Mouse (Mus musculus) embryonic facial prominence, embryonic 10.5 days (tissue): ENCODE results near the gene Lmcd1. TPM values are rescaled to one million over a fixed set of nuclear protein-coding genes. Genes with fewer than 3 reads are reported as not detected.

Source experiments
- DNase-seq: peaks from one replicate; pipeline ENCODE4 v3.0.0-alpha.2; 2017; ENCODE audit warnings: low spot score
- H3K27ac ChIP-seq: fragments of 300-500 bp; sonication (generic); replicated peaks from 2 replicates; pipeline ENCODE4 v1.5.1; 2016; ENCODE audit warnings: mild to moderate bottlenecking
- H3K27me3 ChIP-seq: fragments of 300-500 bp; sonication (generic); replicated peaks from 2 replicates; pipeline ENCODE4 v1.6.1; 2016; ENCODE audit warnings: low read depth, mild to moderate bottlenecking; ENCODE audit not compliant: poor library complexity, severe bottlenecking
- H3K36me3 ChIP-seq: fragments of 300-500 bp; sonication (generic); replicated peaks from 2 replicates; pipeline ENCODE4 v1.6.1; 2016; ENCODE audit warnings: mild to moderate bottlenecking, moderate library complexity
- H3K4me1 ChIP-seq: fragments of 300-500 bp; sonication (generic); 2 replicates; pipeline ENCODE4 v1.6.1; 2016
- H3K4me3 ChIP-seq: fragments of 300-500 bp; sonication (generic); 2 replicates; pipeline ENCODE4 v1.5.1; 2016; ENCODE audit warnings: mild to moderate bottlenecking, moderate library complexity
- H3K9me3 ChIP-seq: fragments of 300-500 bp; sonication (generic); 2 replicates; pipeline ENCODE4 v1.6.1; 2016; ENCODE audit warnings: mild to moderate bottlenecking
- WGBS: fragments of 180-500 bp; shearing (Covaris S2); methylation state at CpG from one replicate; pipeline ENCODE4 v1.1.7; 2016; 5-methylcytosine and 5-hydroxymethylcytosine counted together
- polyA plus RNA-seq: library from polyadenylated mRNA; unstranded; fragments of >200 nt; fragmentation: Nextera tagmentation; extraction: Ambion mirVana; gene quantifications from 2 replicates; pipeline ENCODE4 v1.2.1, GENCODE M21; 2016

Lmcd1 gene
- polyA plus RNA-seq, 1 experiment from 2014 or later, result 2.2 TPM

- 76% methylated on average over 3 of the region's 3 CpGs for WGBS
- DNase-seq, result no peak
Observed at GRCm38 (mm10) chr6:112295269-112295668, 21.7 kb downstream of the Lmcd1 start.

GRCm38 (mm10) chr6:112300146-112300545 is 26.6 kb downstream of the Lmcd1 start:
- Histone ChIP-seq H3K27ac (no peak overlapping the region), H3K4me3 (no peak overlapping the region), H3K27me3 (no peaks in the 10 kb centered on the region), H3K4me1 (peaks cover 14% of the 10 kb centered on the region), H3K36me3 (no peaks in the 10 kb centered on the region), H3K9me3 (no peaks in the 10 kb centered on the region)
- WGBS, result 86% methylated on average over 7 of the region's 7 CpGs
- DNase-seq, result no peak

More at GRCm38 (mm10) chr6:112295269-112295668, 21.7 kb downstream of the Lmcd1 start:
- no peaks in the 10 kb centered on the region for H3K9me3 ChIP-seq
- no peaks in the 10 kb centered on the region for H3K27me3 ChIP-seq
- no peak overlapping the region for H3K27ac ChIP-seq
- no peaks in the 10 kb centered on the region for H3K36me3 ChIP-seq
- no peak overlapping the region for H3K4me3 ChIP-seq
- peaks cover 12% of the 10 kb centered on the region for H3K4me1 ChIP-seq

GRCm38 (mm10) chr6:112300633-112301032 is 27.1 kb downstream of the Lmcd1 start:
- no peaks in the 10 kb centered on the region for H3K9me3 ChIP-seq
- no peak for DNase-seq
- no peaks in the 10 kb centered on the region for H3K27me3 ChIP-seq
- no peak overlapping the region for H3K4me3 ChIP-seq
- no peak overlapping the region for H3K27ac ChIP-seq
- 92% methylated on average over 1 of the region's 1 CpGs for WGBS
- H3K36me3 ChIP-seq, result no peaks in the 10 kb centered on the region
- H3K4me1 ChIP-seq, result peaks cover 14% of the 10 kb centered on the region

GRCm38 (mm10) chr6:112302248-112302647 is 28.7 kb downstream of the Lmcd1 start:
- Histone ChIP-seq H3K36me3 (no peaks in the 10 kb centered on the region), H3K27me3 (no peaks in the 10 kb centered on the region), H3K9me3 (no peaks in the 10 kb centered on the region), H3K4me1 (peaks cover 14% of the 10 kb centered on the region), H3K27ac (no peak overlapping the region), H3K4me3 (no peak overlapping the region)
- WGBS, result 77% methylated on average over 7 of the region's 7 CpGs
- DNase-seq, result peak; percentile 33

GRCm38 (mm10) chr6:112302814-112303383 is 29.3 kb downstream of the Lmcd1 start:
- WGBS, result 82% methylated on average over 9 of the region's 9 CpGs
- no peak for DNase-seq
- H3K4me1 ChIP-seq, result peaks cover 14% of the 10 kb centered on the region

GRCm38 (mm10) chr6:112304751-112305150 is 31.2 kb downstream of the Lmcd1 start:
- no peak for DNase-seq
- Histone ChIP-seq H3K4me1 (peaks cover 14% of the 10 kb centered on the region), H3K27me3 (no peaks in the 10 kb centered on the region), H3K4me3 (no peak overlapping the region), H3K9me3 (no peaks in the 10 kb centered on the region), H3K27ac (no peak overlapping the region), H3K36me3 (no peaks in the 10 kb centered on the region)
- WGBS, result 80% methylated on average over 8 of the region's 8 CpGs

More at GRCm38 (mm10) chr6:112302814-112303383, 29.3 kb downstream of the Lmcd1 start:
- Histone ChIP-seq H3K36me3 (no peaks in the 10 kb centered on the region), H3K27me3 (no peaks in the 10 kb centered on the region), H3K9me3 (no peaks in the 10 kb centered on the region), H3K4me3 (no peak overlapping the region), H3K27ac (no peak overlapping the region)

- WGBS, result 83% methylated on average over 6 of the region's 6 CpGs
- Histone ChIP-seq H3K4me1 (peaks cover 7% of the 10 kb centered on the region; the same call in 1 of the 2 replicates), H3K36me3 (no peaks in the 10 kb centered on the region), H3K4me3 (no peak overlapping the region), H3K9me3 (no peaks in the 10 kb centered on the region), H3K27ac (no peak overlapping the region), H3K27me3 (no peaks in the 10 kb centered on the region)
- no peak for DNase-seq
Observed at GRCm38 (mm10) chr6:112309330-112309938, 35.9 kb downstream of the Lmcd1 start.

- H3K27me3 ChIP-seq, result no peaks in the 10 kb centered on the region
- no peak for DNase-seq
- WGBS, result 45% methylated on average over 4 of the region's 4 CpGs
- no peak overlapping the region for H3K4me3 ChIP-seq
- no peak overlapping the region for H3K27ac ChIP-seq
- H3K4me1 ChIP-seq, result peaks cover 5% of the 10 kb centered on the region; the same call in 1 of the 2 replicates
- H3K9me3 ChIP-seq, result no peaks in the 10 kb centered on the region
- no peaks in the 10 kb centered on the region for H3K36me3 ChIP-seq
Observed at GRCm38 (mm10) chr6:112311385-112311784, 37.8 kb downstream of the Lmcd1 start.

GRCm38 (mm10) chr6:112319449-112319848 is 45.9 kb downstream of the Lmcd1 start:
- Histone ChIP-seq H3K27me3 (no peaks in the 10 kb centered on the region), H3K9me3 (no peaks in the 10 kb centered on the region), H3K4me3 (no peak overlapping the region), H3K36me3 (no peaks in the 10 kb centered on the region), H3K27ac (no peak overlapping the region), H3K4me1 (no peaks in the 10 kb centered on the region)
- DNase-seq, result no peak
- 91% methylated on average over 4 of the region's 4 CpGs for WGBS

GRCm38 (mm10) chr6:112320679-112321078 is 47.1 kb downstream of the Lmcd1 start:
- H3K9me3 ChIP-seq, result no peaks in the 10 kb centered on the region
- H3K4me3 ChIP-seq, result no peak overlapping the region
- 44% methylated on average over 5 of the region's 5 CpGs for WGBS
- no peaks in the 10 kb centered on the region for H3K4me1 ChIP-seq
- no peaks in the 10 kb centered on the region for H3K27me3 ChIP-seq
- H3K27ac ChIP-seq, result no peak overlapping the region
- H3K36me3 ChIP-seq, result no peaks in the 10 kb centered on the region
- DNase-seq, result no peak

GRCm38 (mm10) chr6:112322916-112323315 is 49.4 kb downstream of the Lmcd1 start:
- H3K4me3 ChIP-seq, result no peak overlapping the region
- 88% methylated on average over 5 of the region's 5 CpGs for WGBS
- H3K27ac ChIP-seq, result no peak overlapping the region
- H3K36me3 ChIP-seq, result no peaks in the 10 kb centered on the region
- no peaks in the 10 kb centered on the region for H3K4me1 ChIP-seq
- no peaks in the 10 kb centered on the region for H3K27me3 ChIP-seq
- DNase-seq, result no peak
- H3K9me3 ChIP-seq, result no peaks in the 10 kb centered on the region

- Histone ChIP-seq H3K36me3 (no peaks in the 10 kb centered on the region), H3K4me1 (no peaks in the 10 kb centered on the region), H3K4me3 (no peak overlapping the region), H3K27ac (no peak overlapping the region), H3K9me3 (no peaks in the 10 kb centered on the region), H3K27me3 (no peaks in the 10 kb centered on the region)
- no peak for DNase-seq
- 93% methylated on average over 3 of the region's 3 CpGs for WGBS
Observed at GRCm38 (mm10) chr6:112325213-112325612, 51.7 kb downstream of the Lmcd1 start.

- no peaks in the 10 kb centered on the region for H3K36me3 ChIP-seq
- no peak overlapping the region for H3K27ac ChIP-seq
- 84% methylated on average over 5 of the region's 5 CpGs for WGBS
- DNase-seq, result no peak
- no peaks in the 10 kb centered on the region for H3K27me3 ChIP-seq
- no peaks in the 10 kb centered on the region for H3K9me3 ChIP-seq
- H3K4me1 ChIP-seq, result no peaks in the 10 kb centered on the region
- no peak overlapping the region for H3K4me3 ChIP-seq
Observed at GRCm38 (mm10) chr6:112327793-112328192, 54.2 kb downstream of the Lmcd1 start.
